Mouse (Mus musculus): ENCODE results near the gene Mylpf.
A peak's percentile ranks its signal among the peaks of the same experiment; 100 is the strongest.
"Not testable (repeated sequence)": the region's sequence is repeated elsewhere in the genome, so short reads cannot be mapped to it uniquely, and the experiment has no call there.

Gene Mylpf

GRCm38 (mm10) chr7:127208553-127209438 is at the start of gene Mylpf:
Mylpf (plus strand) TSS chr7:127208890.
- DNase-seq (ENCODE audit: extremely low spot score, low read depth, low spot score) = peak; percentile 87

- DNase-seq (ENCODE audit: extremely low spot score, low read depth, low spot score) = no peak
Observed at GRCm38 (mm10) chr7:127162546-127162945, 46.1 kb upstream of the Mylpf start.

- no peak for DNase-seq (ENCODE audit: extremely low spot score, low read depth, low spot score)
Observed at GRCm38 (mm10) chr7:127164002-127164401, 44.7 kb upstream of the Mylpf start.

- no peak for DNase-seq (ENCODE audit: extremely low spot score, low read depth, low spot score)
Observed at GRCm38 (mm10) chr7:127165607-127166493, 42.8 kb upstream of the Mylpf start.

GRCm38 (mm10) chr7:127166501-127166900 is 42.2 kb upstream of the Mylpf start:
- DNase-seq (ENCODE audit: extremely low spot score, low read depth, low spot score) = no peak

DNA sequence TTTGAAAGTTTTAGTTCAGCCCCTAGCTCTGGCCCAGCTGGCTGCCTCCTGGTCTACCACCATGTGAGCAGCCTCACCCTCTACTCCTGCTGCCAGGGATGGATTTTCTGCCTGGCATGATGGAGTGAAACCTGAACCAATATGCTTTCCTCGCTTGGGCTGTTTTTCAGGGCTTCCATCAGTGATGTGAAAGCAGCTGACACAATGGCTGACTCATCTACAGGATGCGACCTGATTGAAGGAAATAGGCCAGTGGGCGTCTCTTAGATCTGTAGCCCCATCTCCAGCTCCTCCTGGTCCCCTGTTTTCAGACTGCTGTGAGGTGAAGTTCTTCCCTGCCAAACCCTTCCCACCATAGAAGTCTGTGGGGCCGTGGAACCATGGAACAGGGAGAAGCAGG is 31.8 kb upstream of the Mylpf start:
- no peak for DNase-seq (ENCODE audit: extremely low spot score, low read depth, low spot score)

DNA sequence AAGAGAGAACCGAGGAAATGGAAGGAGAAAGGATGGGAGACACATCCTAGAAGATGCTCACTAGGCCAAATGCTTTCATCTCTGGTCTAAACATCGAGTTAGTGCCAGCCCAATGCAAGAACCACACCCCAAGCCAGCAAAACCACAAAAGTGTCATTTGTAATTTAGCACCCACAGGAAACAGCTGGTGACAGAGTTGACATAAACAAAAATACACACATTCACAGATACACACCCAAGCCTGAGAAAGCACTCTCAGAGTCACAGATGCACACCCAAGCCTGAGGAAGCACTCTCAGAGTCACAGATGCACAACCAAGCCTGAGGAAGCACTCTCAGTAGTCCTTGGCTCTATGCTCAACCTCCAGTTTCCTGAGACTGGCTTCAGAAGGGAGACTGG is 27.9 kb upstream of the Mylpf start:
- DNase-seq (ENCODE audit: extremely low spot score, low read depth, low spot score) = no peak

DNA sequence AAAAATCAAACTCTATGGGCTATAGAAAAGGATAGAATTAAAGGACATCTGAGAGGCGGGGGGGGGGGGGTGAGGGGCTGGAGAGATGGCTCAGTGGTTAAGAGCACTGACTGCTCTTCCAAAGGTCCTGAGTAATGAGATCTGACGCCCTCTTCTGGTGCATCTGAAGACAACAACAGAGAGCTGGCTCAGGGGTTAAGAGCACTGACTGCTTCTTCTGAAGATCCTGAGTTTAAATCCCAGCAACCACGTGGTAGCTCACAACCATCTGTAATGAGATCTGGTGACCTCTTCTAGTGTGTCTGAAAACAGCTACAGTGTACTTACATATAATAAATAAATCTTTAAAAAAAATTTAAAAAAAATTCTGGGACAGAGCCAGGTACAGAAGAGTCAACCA is 27.0 kb upstream of the Mylpf start:
- DNase-seq (ENCODE audit: extremely low spot score, low read depth, low spot score) = not testable (repeated sequence)

GRCm38 (mm10) chr7:127183345-127183744 is 25.3 kb upstream of the Mylpf start:
- DNase-seq (ENCODE audit: extremely low spot score, low read depth, low spot score) = no peak

GRCm38 (mm10) chr7:127183828-127184227 is 24.9 kb upstream of the Mylpf start:
- no peak for DNase-seq (ENCODE audit: extremely low spot score, low read depth, low spot score)

DNA sequence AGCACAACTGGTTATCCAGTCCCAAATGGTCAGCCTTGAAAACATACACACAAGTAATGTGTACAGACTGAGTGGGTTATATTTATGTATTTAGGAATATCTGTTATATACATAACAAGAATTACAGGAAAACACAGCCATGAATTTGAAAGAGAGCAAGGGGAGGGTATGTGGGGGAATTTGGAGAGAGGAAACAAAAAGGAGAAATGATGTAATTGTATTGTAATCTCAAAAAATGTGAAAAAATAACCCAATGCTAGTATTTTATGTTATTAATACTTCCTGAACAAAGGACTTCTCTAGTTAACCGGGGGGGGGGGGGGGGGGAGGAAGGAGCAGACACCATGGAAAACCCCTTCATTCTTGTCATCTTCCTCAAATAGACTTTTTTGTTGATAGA is 24.0 kb upstream of the Mylpf start:
- DNase-seq (ENCODE audit: extremely low spot score, low read depth, low spot score) = no peak

GRCm38 (mm10) chr7:127185601-127186000 is 23.1 kb upstream of the Mylpf start:
- no peak for DNase-seq (ENCODE audit: extremely low spot score, low read depth, low spot score)

GRCm38 (mm10) chr7:127187351-127187750 is 21.3 kb upstream of the Mylpf start:
- DNase-seq (ENCODE audit: extremely low spot score, low read depth, low spot score) = no peak

- no peak for DNase-seq (ENCODE audit: extremely low spot score, low read depth, low spot score)
Observed at GRCm38 (mm10) chr7:127188305-127189276, 20.1 kb upstream of the Mylpf start.

GRCm38 (mm10) chr7:127190672-127191071 is 18.0 kb upstream of the Mylpf start:
- no peak for DNase-seq (ENCODE audit: extremely low spot score, low read depth, low spot score)

GRCm38 (mm10) chr7:127192989-127193388 is 15.7 kb upstream of the Mylpf start:
- no peak for DNase-seq (ENCODE audit: extremely low spot score, low read depth, low spot score)

GRCm38 (mm10) chr7:127194011-127194632 is 14.6 kb upstream of the Mylpf start:
- DNase-seq (ENCODE audit: extremely low spot score, low read depth, low spot score) = no peak

- DNase-seq (ENCODE audit: extremely low spot score, low read depth, low spot score) = no peak
Observed at GRCm38 (mm10) chr7:127194633-127195029, 14.1 kb upstream of the Mylpf start.

GRCm38 (mm10) chr7:127195544-127196295 is 13.0 kb upstream of the Mylpf start, which contains the start of gene Cd2bp2:
Cd2bp2 (minus strand) TSS chr7:127196050.
- peak; percentile 93 for DNase-seq (ENCODE audit: extremely low spot score, low read depth, low spot score)

All from hindlimb bud, embryonic 11.5 days (tissue).